Mouse (Mus musculus): ENCODE results near the gene Fam129b. TPM values are rescaled to one million over a fixed set of nuclear protein-coding genes. Genes with fewer than 3 reads are reported as not detected.

The Fam129b gene
- polyA plus RNA-seq, 1 experiment, result 32.3 TPM

- no peaks in the 10 kb centered on the region for H3K27me3 ChIP-seq (replicated peaks; ENCODE audit: control insufficient read depth, insufficient read depth, low read length)
- DNase-seq, result no peak
- no peak overlapping the region for H3K4me3 ChIP-seq (ENCODE audit: insufficient read depth, low read depth, low read length)
- H3K36me3 ChIP-seq (ENCODE audit: control insufficient read depth, insufficient read depth, low read length), result no peaks in the 10 kb centered on the region
- no peaks in the 10 kb centered on the region for H3K4me1 ChIP-seq (ENCODE audit: control insufficient read depth, insufficient read depth, low read length)
- no peak for TF ChIP-seq POLR2A (IDR thresholded peaks at IDR 0.05; ENCODE audit: low read depth, low read length)
- no peak for TF ChIP-seq CTCF (conservative IDR thresholded peaks at IDR 0.05; ENCODE audit: insufficient read depth, insufficient read length, low read depth, low read length)
- H3K27ac ChIP-seq (ENCODE audit: insufficient read depth, low read depth, low read length), result no peak overlapping the region
- WGBS, result 91% methylated on average over 8 of the region's 8 CpGs
Measured at GRCm38 (mm10) chr2:32974216-32974615, 98.3 kb downstream of the Fam129b start.

Other genes starting within 250 kb of the Fam129b start
- 228 and 289 TPM in 2 replicates for gene Eng, start 229.5 kb upstream of the Fam129b start, polyA plus RNA-seq (2012; rRNA removed)
- gene Fpgs, start 172.0 kb upstream of the Fam129b start, polyA plus RNA-seq (2012; rRNA removed), result 147 and 174 TPM in 2 replicates
- 88.3 and 89.2 TPM in 2 replicates for gene Cdk9, start 163.0 kb upstream of the Fam129b start, polyA plus RNA-seq (2012; rRNA removed)
- 28.4 and 30.4 TPM in 2 replicates for gene Sh2d3c, start 155.1 kb upstream of the Fam129b start, polyA plus RNA-seq (2012; rRNA removed)
- not detected in 2 replicates for gene 6330409D20Rik, start 135.1 kb upstream of the Fam129b start, polyA plus RNA-seq (2012; rRNA removed)
- gene Tor2a, start 118.9 kb upstream of the Fam129b start, polyA plus RNA-seq (2012; rRNA removed), result 72.5 and 93.3 TPM in 2 replicates
- 1.1 TPM in 2 replicates for gene Ttc16, start 100.5 kb upstream of the Fam129b start, polyA plus RNA-seq (2012; rRNA removed)
- 8.0 and 11.8 TPM in 2 replicates for gene Ptrh1, start 100.3 kb upstream of the Fam129b start, polyA plus RNA-seq (2012; rRNA removed)
- gene Cfap157, start 91.7 kb upstream of the Fam129b start, polyA plus RNA-seq (2012; rRNA removed), result 0.12 TPM in 1 of 2 replicates, not detected in the other
- gene Stxbp1, start 28.9 kb upstream of the Fam129b start, polyA plus RNA-seq (2012; rRNA removed), result 10.2 and 13.2 TPM in 2 replicates
- gene Rpl12, start 85.4 kb downstream of the Fam129b start, polyA plus RNA-seq (2012; rRNA removed), result 166 and 270 TPM in 2 replicates
- 12.0 and 15.5 TPM in 2 replicates for gene Lrsam1, start 85.5 kb downstream of the Fam129b start, polyA plus RNA-seq (2012; rRNA removed)
- gene Slc2a8, start 106.0 kb downstream of the Fam129b start, polyA plus RNA-seq (2012; rRNA removed), result 51.1 and 51.9 TPM in 2 replicates

Measured in kidney, adult 2 months (tissue).